Mouse (Mus musculus): ENCODE data around the gene Rdh5.

DNA sequence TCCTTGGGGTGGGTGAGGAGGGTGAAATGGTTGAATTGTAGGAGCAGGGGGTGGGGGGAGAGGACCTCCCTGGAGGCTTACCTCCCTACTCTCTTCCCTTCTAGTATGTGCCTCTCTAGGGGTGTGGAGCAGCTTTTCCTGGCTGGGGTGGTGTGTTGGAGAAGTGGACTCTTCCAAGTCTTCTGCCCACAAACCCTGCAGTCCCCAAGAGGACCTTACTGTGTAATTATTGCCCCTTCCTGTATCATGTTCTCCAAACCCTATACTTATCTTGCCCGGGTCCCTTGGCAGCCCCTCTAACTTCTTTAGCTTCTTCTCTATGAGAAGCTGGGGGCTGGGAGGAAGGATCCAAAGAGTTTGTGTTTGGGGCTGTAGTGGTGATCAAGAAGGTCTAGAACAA lies 25.9 kb downstream of the Rdh5 start:
- TF ChIP-seq POLR2A (IDR thresholded peaks at IDR 0.05; ENCODE audit: control insufficient read depth, extremely low read depth, insufficient read depth, low read length, poor library complexity) = no peak
- no peak for TF ChIP-seq CTCF (IDR thresholded peaks at IDR 0.05; ENCODE audit: borderline replicate concordance, control insufficient read depth, extremely low read depth, insufficient read depth, low read length, poor library complexity)

All from thymus, adult 2 months (tissue).